Mouse (Mus musculus) megakaryocyte, embryonic 14.5 days (primary cell): Measurements from ENCODE around the gene Spag8.

Experiments used
- FLI1 ChIP-seq: IDR thresholded peaks from 2 replicates; pipeline ENCODE4 v1.6.1; 2012; ENCODE audit warnings: low read length, inconsistent platforms, mixed read lengths
- GATA1 ChIP-seq: IDR thresholded peaks from 3 replicates; pipeline ENCODE4 v1.6.1; 2012; ENCODE audit warnings: mixed read lengths, low read length, inconsistent platforms, borderline replicate concordance

GRCm38 (mm10) chr4:43696561-43696960 is 43.2 kb upstream of the Spag8 start:
- TF ChIP-seq GATA1 (no peak), FLI1 (no peak)
